Mouse (Mus musculus): Measurements from ENCODE around the gene Slc9c1.

DNA sequence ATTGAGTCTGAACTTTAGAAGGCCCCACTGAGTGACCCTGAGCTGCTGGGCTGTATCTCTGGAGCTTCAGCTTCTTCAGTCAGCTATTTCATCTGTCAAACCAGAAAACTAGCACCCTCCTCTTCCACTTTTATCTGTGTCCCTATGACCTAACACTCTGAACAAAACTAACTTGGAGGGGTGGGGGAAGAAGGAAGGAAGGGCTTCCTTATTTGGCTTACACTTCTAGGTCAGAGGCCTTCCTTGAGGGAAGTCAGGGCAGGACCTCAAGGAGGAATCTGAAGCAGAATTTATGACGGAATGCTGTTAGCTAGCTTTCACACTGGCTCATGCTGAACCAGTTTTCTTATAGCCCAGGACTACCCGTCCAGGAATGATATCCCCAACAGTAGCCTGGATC is 116.4 kb downstream of the Slc9c1 start:
- TF ChIP-seq GATA1 (IDR thresholded peaks at IDR 0.05; ENCODE audit: borderline replicate concordance, low read length) (no peak), FLI1 (IDR thresholded peaks at IDR 0.05; ENCODE audit: low read length) (no peak)
